Mouse (Mus musculus) large intestine, adult 2 months (tissue): ENCODE measurements around the gene Ociad2. TPM values are rescaled to one million over a fixed set of nuclear protein-coding genes. Genes with fewer than 3 reads are reported as not detected.
"Not testable (repeated sequence)": the region's sequence is repeated elsewhere in the genome, so short reads cannot be mapped to it uniquely, and the experiment has no call there.

ENCODE experiments used
- DNase-seq: peaks from one replicate; pipeline ENCODE4 v3.0.0-alpha.2; 2012; ENCODE audit warnings: low read depth, low spot score
- WGBS: fragments of 180-500 bp; shearing (Covaris S2); methylation state at CpG from one replicate; pipeline ENCODE4 v1.1.7; 2018; 5-methylcytosine and 5-hydroxymethylcytosine counted together
- polyA plus RNA-seq: library from polyadenylated mRNA; depleted of rRNA; stranded (reverse); fragments of >200 nt; gene quantifications from 2 replicates; pipeline ENCODE4 v1.2.3, GENCODE M21; 2012

Ociad2 gene
- polyA plus RNA-seq, 1 experiment: 19.2 TPM

GRCm38 (mm10) chr5:73359134-73359751 is 18.4 kb upstream of the Ociad2 start:
- DNase-seq: no peak
- WGBS: 24% methylated on average over 6 of the region's 6 CpGs

GRCm38 (mm10) chr5:73355393-73355792 is 14.6 kb upstream of the Ociad2 start:
- 28% methylated on average over 5 of the region's 5 CpGs for WGBS
- DNase-seq: peak; percentile 88

DNA sequence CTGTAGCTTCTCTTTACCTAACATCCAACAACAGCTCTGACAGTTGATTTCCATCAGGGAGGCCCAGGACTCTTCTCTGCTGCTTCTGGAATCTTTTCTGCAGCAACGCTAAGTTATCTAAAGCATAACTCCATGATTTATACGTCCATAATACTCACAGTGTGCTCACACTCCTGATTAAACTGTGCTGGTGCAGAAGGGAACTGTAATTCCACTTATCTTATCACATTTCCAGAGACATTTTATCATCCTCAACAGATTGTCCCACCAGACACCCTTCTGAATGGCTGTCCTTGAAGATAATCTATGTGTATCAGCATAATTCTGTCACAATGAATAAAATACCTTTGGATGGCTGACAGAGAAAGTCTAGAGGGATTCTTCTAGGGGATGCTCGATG is 13.2 kb upstream of the Ociad2 start:
- DNase-seq: no peak
- WGBS: 45% methylated on average over 3 of the region's 3 CpGs

- DNase-seq: no peak
- WGBS: 18% methylated on average over 7 of the region's 7 CpGs
Observed at GRCm38 (mm10) chr5:73353519-73353918, 12.7 kb upstream of the Ociad2 start.

DNA sequence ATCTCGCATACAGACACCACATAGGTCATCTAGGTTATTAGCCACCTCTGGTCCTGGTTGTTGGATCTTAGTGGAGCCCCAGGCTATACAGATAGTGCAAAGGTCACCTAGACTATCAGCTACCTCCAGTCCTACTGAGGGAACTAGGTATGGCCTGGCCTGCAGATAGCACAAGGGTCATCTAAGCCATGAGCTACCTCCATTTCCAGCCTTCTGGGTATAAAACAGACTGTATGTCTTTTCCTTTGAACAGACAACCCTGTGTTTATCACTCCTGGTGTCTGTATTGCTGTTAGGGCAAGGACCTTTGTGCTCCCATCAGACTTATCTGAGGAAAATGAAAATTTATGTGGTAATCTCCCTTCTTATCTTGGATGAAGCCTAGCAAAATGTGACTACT is 11.0 kb upstream of the Ociad2 start:
- 77% methylated on average over 1 of the region's 1 CpGs for WGBS
- DNase-seq: no peak

DNA sequence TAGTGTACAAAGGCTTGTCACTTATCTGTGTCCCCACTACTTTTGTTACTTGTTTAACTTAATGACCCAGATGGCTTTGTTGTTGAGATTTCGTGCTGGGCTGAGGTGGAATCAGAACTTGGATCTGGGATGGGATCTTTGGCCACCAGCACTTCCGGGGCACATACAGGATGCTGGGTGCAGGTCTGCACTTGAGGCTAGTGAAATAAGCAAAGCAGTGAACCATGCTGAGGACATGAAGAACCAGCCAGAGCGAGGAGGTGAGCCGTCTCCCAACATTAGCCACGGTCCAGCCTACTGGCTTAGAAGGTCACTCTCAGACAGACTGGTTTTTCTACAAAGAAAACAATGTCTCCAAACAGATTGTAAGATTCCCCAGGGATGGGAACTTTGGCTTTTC is 8.7 kb upstream of the Ociad2 start:
- DNase-seq: no peak
- 53% methylated on average over 5 of the region's 5 CpGs for WGBS

DNA sequence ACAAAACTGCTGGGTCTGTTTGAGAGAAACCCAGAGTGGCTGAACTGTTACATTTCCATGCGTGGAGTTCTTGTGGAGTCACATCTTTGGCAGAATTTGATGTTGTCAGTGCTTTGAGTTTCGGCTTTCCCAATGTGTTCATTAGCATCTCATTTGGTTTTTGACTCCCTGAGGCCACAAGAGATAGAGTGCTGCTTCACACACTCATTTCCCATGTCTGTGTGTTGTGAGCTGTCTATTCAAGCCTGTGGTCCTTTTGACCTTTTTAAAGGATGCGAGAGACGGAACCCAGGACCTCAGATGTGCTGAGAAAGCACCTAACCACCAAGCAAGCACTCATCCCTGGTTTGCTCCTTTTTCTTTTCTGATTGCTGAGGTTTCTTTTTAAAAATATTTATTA is 4.4 kb upstream of the Ociad2 start:
- 96% methylated on average over 4 of the region's 4 CpGs for WGBS
- DNase-seq: no peak

DNA sequence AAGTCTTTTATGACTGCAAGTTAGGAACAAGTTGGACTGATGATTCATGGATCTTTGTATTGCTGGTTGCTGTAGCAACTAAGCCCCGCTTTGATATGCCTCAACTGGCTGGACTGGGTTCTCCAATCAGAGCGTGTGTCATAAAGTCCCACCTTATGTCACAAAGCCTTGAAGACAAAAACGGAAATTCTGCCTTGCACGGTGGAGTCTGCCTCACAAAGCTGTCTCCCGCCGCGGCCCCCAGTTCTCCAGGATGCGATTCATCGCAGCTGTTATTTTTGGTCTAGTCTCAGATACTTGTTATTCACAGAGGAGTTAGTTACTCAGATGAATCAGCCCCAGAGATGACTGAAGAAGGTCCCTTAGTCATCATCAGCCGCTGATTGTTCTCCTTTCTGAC is 3.5 kb upstream of the Ociad2 start:
- 14% methylated on average over 10 of the region's 10 CpGs for WGBS
- DNase-seq: no peak

GRCm38 (mm10) chr5:73342701-73343355 is 2.0 kb upstream of the Ociad2 start:
- WGBS: 80% methylated on average over 22 of the region's 22 CpGs
- no peak for DNase-seq

DNA sequence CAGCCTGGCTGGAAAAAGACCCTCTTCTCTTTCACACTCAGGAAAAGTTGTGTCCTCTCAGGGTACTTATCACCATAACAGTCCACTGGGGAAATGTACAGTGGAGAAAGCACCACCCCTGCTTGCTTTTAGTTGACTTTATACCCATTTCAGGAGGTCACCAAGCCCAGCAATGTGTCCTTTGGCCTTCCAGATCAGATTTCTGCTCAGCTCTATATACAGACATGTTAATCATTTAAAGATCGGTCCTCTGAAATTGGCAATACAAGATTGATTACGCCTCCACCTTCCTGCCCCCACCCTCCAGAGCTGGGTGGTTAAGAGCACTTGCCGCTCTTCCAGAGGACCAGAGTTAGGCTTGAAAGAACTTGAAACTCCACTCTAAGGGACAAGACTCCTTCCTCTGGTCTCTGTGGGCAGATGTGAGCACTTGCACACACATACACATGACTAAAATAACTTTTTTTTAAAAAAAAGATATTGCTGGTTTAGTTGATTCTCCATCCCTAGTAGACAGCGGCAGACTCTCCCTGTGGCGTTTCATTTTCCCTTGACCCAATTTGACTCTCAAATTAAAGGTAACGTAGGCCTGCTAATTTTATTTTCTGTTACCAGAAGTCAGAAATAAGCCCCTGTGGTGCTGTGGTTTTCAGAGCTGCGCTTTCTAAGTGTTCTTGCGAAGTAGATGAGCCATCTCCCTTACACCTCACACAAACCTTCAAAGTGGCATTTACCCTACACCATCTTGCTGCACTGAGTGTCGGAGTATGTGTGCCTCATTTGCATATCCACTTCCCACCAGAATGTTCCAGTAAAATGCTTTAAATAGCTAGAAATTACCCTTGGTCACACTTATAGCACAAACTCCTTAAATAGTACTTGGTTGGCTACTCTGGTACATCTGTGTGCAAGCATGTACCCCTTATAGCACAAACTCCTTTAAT is 777 bp downstream of the Ociad2 start:
- WGBS: 57% methylated on average over 9 of the region's 9 CpGs
- no peak for DNase-seq

- 39% methylated on average over 14 of the region's 14 CpGs for WGBS
- no peak for DNase-seq
Observed at GRCm38 (mm10) chr5:73338832-73339163, 2.0 kb downstream of the Ociad2 start.

DNA sequence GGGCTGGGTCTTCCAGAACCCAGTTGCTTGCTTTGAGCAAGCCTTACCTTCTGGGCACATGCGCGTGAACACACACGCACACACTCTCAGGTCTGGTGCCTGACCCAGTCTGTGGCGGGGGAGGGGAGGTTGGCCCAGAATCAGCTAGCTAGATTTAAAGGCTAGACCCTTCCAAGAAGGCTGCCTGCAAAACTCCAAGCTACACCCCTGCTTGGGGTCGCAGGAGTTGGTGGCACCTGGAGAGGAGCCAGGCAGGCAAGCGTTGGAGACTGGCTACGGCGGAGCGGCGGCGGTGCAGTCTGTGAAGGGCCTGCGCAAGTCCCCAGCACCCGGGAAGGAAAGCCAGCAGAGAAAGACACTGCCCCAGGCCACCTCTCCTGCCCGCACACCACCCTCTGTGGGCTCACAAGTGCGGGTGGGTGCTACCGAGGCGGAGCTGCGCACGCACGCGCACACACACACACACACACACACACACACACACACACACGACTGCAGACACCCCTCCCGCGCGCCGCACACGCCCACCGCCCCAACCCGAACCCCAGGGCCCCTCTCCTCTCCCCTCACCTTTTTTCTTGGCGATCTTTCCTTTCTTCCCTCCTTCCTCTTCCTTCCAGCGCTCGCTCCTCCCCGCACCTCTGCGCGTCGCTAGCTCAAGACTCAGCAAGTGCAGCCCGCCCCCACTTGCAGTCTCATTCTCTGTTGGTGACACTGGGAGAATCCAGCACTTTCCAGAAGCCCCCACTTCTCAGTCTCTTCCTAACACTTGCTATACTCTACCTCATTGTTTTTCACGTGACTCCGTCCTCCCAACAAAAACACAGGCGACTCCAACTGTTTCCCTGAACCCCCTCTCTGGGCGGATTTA is 2.6 kb downstream of the Ociad2 start:
- WGBS: 3% methylated on average over 40 of the region's 41 CpGs
- no peak for DNase-seq

DNA sequence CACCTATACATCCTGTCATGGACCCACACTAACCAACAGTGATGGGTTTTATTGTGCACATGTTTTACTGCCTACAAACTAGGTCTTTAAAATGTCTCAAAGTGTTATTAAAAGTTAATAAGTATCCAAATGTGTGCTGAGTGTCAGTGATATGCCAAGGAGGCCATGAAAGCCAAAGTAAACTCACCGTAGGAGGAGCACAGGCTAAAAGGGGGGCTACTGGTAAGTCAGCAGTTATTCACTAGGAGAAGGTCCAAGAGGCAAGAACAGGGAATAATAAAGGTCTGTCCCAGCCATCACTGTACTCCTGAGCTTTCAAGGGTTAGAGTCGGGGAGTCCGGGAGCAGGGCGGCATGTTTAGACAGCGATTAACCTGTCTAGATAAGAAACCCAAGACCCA is 4.4 kb downstream of the Ociad2 start:
- no peak for DNase-seq
- 27% methylated on average over 5 of the region's 5 CpGs for WGBS

GRCm38 (mm10) chr5:73331002-73331401 is 9.8 kb downstream of the Ociad2 start:
- WGBS: 21% methylated on average over 4 of the region's 4 CpGs
- no peak for DNase-seq

DNA sequence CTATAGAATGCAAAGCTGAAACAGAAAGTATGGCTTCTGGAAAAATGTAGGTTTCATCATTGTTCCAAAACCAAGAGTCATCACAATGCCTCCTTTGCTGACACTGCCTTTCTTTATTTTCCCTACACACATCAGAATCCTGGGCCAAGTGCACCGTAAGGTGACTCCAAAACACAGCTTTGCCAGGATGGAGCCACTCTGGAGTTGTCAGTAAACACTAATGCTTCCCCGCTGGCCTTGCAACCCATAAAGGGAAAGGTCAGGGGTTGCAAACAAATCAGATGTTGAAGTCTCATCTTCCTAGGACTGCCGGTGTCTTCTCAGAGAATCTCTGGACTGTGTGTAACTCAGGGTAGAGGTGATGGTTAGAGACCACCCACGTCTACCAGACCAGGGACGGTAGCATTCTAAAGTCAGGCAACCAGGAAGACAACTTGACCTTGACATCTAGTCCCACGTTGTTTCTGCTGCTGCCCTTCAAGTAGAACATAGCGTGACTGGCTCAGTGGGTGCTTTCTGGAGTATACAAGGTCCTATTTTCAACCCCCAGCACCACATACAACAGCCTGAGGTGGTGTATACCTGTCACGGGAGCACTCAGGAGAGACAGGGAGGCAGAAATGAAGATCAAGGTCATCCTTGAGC is 16.2 kb downstream of the Ociad2 start:
- 74% methylated on average over 8 of the region's 8 CpGs for WGBS
- no peak for DNase-seq

GRCm38 (mm10) chr5:73323602-73324001 is 17.2 kb downstream of the Ociad2 start:
- WGBS: 57% methylated on average over 5 of the region's 5 CpGs
- DNase-seq: no peak

GRCm38 (mm10) chr5:73322684-73323083 is 18.1 kb downstream of the Ociad2 start:
- DNase-seq: not testable (repeated sequence)
- WGBS: 85% methylated on average over 1 of the region's 1 CpGs

GRCm38 (mm10) chr5:73319306-73319705 is 21.5 kb downstream of the Ociad2 start:
- DNase-seq: no peak
- WGBS: 91% methylated on average over 5 of the region's 5 CpGs

DNA sequence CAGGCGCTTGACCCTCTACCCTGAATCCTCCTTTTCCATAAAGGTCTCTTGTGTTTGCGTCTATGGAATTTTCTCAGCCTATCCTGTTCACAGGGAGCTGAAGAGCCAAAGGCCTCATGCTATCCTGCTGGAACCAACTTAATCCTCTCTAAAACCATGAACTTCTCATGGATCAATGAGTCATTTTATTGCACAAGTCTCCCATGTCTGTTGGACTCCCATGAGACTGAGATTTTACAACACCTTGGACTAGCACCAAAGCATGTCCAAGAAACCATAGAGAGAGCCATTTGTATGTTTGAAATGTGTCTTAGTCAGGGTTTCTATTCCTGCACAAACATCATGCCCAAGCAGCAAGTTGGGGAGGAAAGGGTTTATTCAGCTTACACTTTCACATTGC is 26.2 kb downstream of the Ociad2 start:
- DNase-seq: no peak
- WGBS: 87% methylated on average over 2 of the region's 2 CpGs
